Mouse (Mus musculus): ENCODE measurements around the gene Gm36079.
"Not testable (repeated sequence)": the region's sequence is repeated elsewhere in the genome, so short reads cannot be mapped to it uniquely, and the experiment has no call there.

The Gm36079 gene

DNA sequence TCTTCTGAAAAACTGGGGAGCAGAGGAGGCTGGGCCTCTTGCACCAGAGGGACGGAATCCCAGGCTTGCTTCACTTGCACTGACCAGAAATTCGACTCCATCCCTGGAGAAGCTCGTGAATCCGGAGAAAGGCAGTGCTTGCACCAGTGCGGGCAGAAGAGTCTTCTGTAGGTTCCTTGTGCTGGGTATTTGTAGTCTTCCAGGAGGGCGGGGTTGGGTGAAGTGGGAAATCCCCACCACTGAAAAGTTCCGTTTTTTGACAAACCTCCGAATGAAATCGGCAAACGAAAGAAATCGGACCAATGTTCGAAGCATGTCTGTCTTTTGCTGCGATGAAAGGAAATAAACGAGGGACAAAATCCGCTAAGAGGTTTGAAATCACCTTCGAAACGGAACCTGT lies at the start of gene Gm36079:
Gm36079 (minus strand) TSS at position 101 of the 400 bp plus-strand sequence.
- not testable (repeated sequence) for DNase-seq (ENCODE audit: low spot score in 2 of 2)

DNA sequence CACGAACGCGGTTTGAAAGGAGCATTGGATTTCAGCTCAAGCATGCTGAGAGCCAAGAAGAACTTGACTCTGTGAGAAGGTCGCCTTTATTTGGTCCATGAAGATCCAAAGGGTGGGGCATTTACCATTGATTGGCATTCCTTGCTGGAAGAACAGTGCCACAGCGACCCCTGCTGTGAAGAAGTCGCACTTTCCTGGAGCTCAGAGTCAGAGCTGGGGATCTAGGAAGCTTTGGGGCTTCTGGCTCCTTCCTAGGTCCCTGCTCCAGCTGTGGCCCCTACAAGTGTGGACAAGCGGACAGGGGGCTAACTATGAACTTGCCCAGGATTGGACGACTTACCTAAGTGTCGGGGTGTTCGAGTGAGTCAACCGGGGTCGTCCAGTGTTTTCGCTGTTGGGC lies 44.1 kb upstream of the Gm36079 start:
- DNase-seq (ENCODE audit: low spot score in 2 of 2): not testable (repeated sequence)

DNA sequence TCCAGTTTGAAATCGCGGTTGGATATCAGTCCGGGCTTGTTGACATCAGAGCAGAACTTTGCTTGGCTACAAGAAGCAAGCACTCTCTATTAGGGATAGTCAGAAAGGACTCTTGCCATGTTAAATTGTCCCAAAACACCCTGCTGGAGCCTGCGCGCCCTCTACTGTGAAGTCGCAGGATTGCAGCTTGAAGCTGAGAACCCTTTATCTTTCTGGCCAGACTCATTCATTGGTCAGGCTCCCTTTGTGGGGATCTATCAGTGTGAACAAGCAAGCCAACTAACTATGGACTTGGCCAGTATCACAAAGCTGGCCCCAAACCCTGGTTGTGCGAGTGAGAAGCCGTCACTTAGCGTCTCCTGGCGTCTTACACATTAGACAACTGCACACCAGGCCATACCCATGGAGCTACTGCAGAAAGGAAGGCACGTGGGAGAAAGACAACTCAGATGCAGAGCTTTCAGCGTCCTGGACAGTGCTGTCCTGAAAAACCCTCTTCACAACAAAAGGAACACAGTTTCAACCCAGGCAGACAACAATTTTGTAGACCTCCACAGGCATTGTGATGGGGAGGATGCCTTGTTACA lies 43.3 kb upstream of the Gm36079 start:
- not testable (repeated sequence) for DNase-seq (ENCODE audit: low spot score in 2 of 2)

DNA sequence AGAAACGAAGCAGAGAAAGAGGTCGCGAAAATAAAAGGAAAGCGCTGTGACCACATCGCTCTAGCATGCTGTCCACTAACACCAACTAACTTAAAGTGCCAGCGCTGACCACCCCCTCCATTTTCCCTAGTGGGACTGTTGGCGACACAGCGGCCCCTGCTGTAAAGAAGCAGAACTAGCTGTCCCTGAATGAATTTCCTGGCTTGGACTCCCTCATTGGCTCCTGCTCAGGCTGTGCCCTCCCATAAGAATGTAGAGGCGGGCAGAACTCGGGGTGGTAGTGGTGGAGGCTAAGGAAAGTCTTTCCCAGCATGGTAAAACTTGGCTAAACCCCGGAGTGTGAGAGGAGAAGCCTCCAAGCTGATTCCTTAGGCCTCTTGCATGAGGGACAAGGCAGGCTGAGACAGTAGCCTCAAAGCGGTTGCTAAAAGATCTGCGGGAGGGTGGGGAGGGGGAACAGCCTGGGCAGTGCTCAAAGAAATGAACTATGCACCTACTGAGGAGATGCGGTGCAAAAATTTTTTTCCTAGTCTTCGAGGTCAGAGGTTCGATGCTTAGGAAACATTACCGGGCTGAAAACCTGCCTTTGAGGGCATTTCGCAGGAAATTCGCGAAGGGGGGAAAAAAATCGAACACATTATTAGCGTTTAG lies 36.8 kb upstream of the Gm36079 start:
- not testable (repeated sequence) for DNase-seq (ENCODE audit: low spot score in 2 of 2)

DNA sequence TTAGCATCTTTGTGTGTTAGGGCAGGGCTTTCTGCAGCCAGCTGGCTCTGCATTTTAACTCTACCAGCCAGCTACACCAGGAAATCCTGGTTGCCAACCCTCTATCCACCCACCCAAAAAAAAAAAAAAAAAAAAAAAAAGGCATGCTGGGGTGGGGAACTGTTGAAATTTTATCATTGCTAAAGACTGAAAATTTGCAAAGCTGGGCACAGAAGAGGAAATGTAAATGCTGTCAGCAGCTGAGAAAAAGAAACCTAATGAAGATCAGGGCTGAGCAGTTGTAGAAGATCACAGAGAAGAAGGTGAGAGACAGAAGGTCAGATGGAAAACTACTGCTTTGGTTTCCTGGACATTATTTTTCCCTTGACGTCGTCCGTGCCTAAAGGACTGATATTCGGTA lies 36.1 kb upstream of the Gm36079 start:
- DNase-seq (ENCODE audit: low spot score in 2 of 2): not testable (repeated sequence)

DNA sequence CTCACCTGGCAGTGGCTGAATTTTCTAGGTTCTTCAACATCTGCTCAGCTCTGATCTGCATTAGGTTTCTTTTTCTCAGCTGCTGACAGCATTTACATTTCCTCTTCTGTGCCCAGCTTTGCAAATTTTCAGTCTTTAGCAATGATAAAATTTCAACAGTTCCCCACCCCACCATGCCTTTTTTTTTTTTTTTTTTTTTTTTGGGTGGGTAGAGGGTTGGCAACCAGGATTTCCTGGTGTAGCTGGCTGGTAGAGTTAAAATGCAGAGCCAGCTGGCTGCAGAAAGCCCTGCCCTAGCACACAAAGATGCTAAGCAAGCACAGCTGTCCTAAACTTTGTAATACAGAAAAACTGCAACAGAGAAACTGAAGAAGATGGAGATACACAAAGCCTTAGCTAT lies 25.3 kb upstream of the Gm36079 start, which contains the start of gene Gm21188:
Gm21188 (minus strand) TSS at position 110 of the 400 bp plus-strand sequence.
- DNase-seq (ENCODE audit: low spot score in 2 of 2): not testable (repeated sequence)

DNA sequence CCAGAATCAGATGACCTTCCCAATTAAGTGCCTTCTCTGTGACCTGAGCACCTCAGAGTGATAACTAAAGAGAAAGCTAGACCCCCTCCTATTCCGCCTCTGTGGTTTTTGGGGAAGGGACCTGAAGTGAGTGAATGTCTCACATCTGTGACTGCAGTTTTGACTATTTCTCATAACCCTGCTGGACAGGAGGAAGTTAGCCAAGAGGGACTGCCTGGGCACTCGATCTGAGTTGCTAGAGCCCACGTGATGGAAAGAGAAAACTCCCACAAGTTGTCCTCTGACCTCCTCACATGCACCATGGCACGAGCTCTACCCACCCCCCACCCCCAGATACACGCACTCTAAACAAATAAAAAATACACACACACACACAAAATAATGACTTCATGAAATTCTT lies 21.8 kb upstream of the Gm36079 start:
- not testable (repeated sequence) for DNase-seq (ENCODE audit: low spot score in 2 of 2)

DNA sequence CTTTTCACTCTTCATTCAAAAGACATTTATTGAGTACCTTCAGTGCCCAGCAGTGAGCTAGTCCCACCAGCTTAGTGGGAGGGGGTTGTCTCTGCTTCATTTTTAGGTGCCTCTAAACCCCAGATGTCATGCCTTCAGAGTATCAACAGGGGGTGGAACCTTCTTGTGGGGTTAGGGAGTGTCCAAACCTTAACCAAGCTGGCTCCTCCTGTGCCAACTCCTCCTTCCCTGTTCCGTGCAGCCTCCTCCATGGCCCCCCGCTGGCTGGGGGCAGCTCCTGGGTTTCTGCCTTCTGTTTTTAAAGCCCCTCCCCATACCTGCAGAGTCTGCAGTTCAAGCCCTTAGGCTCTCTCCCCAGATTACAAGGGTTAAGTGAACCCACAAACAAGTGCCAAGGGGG lies 21.4 kb upstream of the Gm36079 start:
- DNase-seq (ENCODE audit: low spot score in 2 of 2): not testable (repeated sequence)

DNA sequence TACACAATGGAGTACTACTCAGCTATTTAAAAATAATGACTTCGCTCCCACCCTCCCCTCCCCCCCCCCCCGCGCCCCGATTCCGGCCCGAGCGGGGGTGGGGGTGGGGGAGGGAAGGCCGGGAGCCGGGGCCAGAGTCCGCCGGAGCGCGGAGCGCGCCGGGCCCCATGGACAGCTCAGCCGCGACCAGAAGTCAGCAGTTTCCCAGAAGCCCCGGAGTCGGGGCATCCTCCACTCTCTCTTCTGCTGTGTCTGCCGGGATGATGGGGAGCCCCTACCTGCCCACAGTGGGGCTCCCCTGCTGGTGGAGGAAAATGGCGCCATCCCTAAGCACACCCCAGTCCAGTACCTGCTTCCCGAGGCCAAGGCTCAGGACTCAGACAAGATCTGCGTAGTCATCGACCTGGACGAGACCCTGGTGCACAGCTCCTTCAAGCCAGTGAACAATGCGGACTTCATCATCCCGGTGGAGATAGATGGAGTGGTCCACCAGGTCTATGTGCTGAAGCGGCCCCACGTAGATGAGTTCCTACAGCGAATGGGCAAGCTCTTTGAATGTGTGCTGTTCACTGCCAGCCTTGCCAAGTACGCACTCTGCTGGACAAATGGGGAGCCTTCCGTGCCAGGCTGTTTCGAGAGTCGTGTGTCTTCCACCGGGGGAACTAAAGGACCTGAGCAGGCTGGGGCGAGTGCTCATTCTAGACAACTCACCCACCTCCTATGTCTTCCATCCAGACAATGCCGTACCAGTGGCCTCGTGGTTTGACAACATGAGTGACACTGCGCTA lies 19.8 kb upstream of the Gm36079 start:
- DNase-seq (ENCODE audit: low spot score in 2 of 2): not testable (repeated sequence)

DNA sequence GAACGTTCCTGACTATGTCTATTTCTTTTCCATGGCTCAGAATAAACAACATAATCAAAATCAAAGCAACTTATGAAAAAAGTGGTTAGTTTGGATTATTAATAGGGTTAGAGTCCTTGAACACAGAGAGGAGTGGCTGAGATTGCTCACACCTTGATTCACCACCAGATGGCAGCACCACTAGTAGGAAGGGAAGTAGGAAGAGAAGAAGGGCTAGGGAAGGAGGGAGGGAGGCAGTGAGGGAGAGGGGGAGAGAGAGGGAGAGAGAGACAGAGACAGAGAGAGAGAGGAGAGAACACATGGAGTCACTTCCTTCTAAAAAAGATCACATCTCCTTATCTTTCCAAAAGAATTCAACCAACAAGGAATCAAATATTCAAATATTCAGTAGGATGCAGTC lies 14.3 kb upstream of the Gm36079 start:
- DNase-seq (ENCODE audit: low spot score in 2 of 2): peak in 1 of 2 experiments; percentile 64

DNA sequence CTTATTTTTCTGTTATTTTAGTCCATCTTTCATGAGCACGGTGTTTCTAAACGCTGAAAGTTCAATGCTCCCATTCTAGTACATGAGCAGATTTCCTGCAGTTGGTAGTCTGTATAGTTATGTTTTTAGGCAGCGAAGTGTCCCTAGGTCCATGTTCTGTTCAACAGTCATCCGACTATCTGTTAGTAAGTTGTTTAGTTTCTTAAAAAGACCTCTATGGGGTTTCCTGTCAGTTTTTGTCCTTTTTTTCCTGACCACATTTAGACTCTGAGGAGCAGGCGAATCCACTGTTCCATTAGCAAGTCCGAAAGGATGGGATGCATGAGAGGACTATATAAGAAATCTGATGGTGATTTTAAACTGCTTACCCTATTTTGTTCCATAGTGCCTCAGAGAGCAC lies 11.1 kb upstream of the Gm36079 start:
- not testable (repeated sequence) for DNase-seq (ENCODE audit: low spot score in 2 of 2)

DNA sequence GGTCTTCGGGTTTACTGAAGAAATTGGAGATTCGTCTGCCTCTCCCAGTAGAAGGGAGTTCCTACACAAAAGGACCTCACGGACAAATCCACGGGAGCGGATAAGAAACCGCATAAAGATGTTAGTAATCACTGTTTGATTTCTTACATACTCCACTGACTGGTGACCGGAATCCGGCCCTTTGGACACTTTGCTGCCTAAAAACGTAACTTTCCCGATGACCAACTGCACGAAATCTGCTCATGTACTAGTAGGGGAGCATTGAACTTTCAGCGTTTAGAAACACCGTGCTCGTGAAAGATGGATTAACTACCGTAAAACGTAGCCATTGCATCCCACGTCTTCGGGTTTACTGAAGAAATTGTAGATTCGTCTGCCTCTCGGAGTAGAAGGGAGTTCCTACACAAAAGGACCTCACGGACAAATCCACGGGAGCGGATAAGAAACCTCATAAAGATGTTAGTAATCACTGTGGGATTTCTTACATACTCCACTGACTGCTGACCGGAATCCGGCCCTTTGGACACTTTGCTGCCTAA lies 9.8 kb upstream of the Gm36079 start:
- peak; percentile 25 to 70 for DNase-seq (ENCODE audit: low spot score in 2 of 2)

DNA sequence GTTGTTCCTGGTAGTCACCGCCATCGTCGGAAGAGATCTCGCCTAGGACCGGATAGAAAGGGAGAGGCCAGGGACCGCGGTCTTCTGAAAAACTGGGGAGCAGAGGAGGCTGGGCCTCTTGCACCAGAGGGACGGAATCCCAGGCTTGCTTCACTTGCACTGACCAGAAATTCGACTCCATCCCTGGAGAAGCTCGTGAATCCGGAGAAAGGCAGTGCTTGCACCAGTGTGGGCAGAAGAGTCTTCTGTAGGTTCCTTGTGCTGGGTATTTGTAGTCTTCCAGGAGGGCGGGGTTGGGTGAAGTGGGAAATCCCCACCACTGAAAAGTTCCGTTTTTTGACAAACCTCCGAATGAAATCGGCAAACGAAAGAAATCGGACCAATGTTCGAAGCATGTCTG lies 8.3 kb upstream of the Gm36079 start:
- peak in 1 of 2 experiments; percentile 63 for DNase-seq (ENCODE audit: low spot score in 2 of 2)

DNA sequence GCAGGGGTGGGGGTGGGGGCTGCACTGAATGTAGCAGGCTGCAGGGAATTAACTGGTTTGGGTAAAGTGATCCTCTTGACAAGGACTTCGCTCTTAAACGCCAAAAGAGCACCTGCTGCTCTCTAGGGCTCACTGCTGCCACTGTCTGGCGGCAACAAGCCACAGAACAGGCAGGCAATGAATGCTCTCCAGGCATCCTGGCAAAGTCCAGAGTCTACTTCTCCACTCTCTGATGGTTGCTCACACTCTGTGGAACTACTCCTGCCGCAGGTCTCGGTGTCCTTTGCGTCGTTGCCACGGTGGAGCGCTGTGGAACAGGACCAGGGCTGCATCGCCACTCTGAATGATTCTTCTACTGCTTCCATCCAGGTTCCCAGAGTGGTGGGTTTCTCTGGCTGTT lies 7.8 kb upstream of the Gm36079 start:
- DNase-seq (ENCODE audit: low spot score in 2 of 2): not testable (repeated sequence)

DNA sequence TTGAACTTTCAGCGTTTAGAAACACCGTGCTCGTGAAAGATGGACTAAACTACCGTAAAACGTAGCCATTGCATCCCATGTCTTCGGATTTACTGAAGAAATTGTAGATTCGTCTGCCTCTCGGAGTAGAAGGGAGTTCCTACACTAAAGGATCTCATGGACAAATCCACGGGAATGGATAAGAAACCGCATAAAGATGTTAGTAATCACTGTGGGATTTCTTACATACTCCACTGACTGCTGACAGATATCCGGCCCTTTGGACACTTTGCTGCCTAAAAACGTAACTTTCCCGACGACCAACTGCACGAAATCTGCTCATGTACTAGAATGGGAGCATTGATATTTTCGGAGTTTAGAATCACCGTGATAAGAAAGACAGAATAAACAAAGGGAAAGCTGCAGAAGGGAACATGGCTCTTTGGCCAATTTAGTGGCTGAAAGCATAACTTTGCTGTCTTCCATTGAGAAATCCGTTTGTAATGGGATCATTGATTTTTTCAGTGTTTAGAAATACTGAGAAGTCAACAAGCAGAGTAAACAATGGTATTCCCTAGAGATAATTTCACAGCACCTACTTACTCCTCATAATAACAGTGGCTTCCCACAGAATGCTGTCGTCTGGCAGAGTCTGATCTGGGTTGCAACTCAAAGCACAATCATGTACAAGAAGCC lies 6.8 kb upstream of the Gm36079 start:
- peak; percentile 43 to 81 for DNase-seq (ENCODE audit: low spot score in 2 of 2)

DNA sequence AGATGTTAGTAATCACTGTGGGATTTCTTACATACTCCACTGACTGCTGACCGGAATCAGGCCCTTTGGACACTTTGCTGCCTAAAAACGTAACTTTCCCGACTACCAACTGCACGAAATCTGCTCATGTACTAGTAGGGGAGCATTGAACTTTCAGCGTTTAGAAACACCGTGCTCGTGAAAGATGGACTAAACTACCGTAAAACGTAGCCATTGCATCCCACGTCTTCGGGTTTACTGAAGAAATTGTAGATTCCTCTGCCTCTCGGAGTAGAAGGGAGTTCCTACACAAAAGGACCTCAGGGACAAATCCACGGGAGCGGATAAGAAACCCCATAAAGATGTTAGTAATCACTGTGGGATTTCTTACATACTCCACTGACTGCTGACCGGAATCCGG lies 4.9 kb upstream of the Gm36079 start:
- peak; percentile 34 to 78 for DNase-seq (ENCODE audit: low spot score in 2 of 2)

DNA sequence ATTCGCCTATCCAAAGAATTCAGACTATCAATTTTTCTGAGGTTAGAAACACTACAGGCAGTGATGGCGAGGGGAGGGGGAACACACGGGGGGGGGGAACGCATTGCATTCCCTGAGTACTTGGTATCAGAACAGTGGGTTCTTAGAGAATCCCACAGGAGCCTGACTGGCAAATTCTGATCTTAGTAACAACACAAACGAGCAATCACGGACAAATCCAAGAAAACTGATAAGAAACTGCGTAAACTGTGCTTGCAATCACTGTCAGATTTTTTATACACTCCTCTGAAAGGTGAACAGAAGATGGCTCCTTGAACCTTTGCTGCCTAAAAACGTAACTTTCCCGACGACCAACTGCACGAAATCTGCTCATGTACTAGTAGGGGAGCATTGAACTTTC lies 557 bp upstream of the Gm36079 start:
- DNase-seq (ENCODE audit: low spot score in 2 of 2): not testable (repeated sequence)

DNA sequence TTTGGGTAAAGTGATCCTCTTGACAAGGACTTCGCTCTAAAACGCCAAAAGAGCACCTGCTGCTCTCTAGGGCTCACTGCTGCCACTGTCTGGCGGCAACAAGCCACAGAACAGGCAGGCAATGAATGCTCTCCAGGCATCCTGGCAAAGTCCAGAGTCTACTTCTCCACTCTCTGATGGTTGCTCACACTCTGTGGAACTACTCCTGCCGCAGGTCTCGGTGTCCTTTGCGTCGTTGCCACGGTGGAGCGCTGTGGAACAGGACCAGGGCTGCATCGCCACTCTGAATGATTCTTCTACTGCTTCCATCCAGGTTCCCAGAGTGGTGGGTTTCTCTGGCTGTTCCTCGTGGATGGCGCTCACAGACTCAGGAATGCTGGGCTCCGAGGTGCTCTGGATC lies 438 bp downstream of the Gm36079 start:
- DNase-seq (ENCODE audit: low spot score in 2 of 2): not testable (repeated sequence)

DNA sequence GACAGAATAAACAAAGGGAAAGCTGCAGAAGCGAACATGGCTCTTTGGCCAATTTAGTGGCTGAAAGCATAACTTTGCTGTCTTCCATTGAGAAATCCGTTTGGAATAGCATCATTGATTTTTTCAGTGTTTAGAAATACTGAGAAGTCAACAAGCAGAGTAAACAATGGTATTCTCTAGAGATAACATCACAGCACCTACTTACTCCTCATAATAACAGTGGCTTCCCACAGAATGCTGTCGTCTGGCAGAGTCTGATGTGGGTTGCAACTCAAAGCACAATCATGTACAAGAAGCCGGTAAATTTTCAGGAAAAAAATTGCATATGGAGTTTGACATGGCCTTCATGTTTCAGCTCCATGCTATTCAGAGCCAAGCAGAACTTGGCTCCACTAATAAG lies 1.2 kb downstream of the Gm36079 start:
- not testable (repeated sequence) for DNase-seq (ENCODE audit: low spot score in 2 of 2)

DNA sequence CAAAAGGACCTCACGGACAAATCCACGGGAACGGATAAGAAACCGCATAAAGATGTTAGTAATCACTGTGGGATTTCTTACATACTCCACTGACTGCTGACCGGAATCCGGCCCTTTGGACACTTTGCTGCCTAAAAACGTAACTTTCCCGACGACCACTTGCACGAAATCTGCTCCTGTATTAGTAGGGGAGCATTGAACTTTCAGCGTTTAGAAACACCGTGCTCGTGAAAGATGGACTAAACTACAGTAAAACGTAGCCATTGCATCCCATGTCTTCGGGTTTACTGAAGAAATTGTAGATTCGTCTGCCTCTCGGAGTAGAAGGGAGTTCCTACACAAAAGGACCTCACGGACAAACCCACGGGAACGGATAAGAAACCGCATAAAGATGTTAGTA lies 1.8 kb downstream of the Gm36079 start:
- DNase-seq (ENCODE audit: low spot score in 2 of 2): not testable (repeated sequence)

DNA sequence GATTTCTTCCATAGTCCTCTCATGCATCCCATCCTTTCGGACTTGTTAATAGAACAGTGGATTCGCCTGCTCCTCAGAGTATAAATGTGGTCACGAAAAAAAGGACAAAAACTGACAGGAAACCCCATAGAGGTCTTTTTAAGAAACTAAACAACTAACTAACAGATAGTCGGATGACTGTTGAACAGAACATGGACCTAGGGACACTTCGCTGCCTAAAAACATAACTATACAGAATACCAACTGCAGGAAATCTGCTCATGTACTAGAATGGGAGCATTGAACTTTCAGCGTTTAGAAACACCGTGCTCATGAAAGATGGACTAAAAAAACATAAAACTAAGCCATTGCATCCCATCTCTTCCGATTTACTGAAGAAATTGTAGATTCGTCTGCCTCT lies 2.2 kb downstream of the Gm36079 start:
- DNase-seq (ENCODE audit: low spot score in 2 of 2): not testable (repeated sequence)

DNA sequence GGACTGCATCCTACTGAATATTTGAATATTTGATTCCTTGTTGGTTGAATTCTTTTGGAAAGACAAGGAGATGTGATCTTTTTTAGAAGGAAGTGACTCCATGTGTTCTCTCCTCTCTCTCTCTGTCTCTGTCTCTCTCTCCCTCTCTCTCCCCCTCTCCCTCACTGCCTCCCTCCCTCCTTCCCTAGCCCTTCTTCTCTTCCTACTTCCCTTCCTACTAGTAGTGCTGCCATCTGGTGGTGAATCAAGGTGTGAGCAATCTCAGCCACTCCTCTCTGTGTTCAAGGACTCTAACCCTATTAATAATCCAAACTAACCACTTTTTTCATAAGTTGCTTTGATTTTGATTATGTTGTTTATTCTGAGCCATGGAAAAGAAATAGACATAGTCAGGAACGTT lies 5.3 kb downstream of the Gm36079 start:
- not testable (repeated sequence) for DNase-seq (ENCODE audit: low spot score in 2 of 2)

Data from spleen, postnatal 4 days (tissue).